Mouse (Mus musculus) embryonic facial prominence, embryonic 13.5 days (tissue): ENCODE data around the gene Rwdd2b. TPM values are rescaled to one million over a fixed set of nuclear protein-coding genes. Genes with fewer than 3 reads are reported as not detected.

Experiments used
- ATAC-seq: fragments of 200-750 bp; cut with Nextera tagmentation; 2 replicates; pipeline ENCODE4 v1.8.0; 2017; ENCODE audit warnings: low read depth; ENCODE audit not compliant: insufficient number of reproducible peaks, insufficient read depth, low FRiP score, low TSS enrichment
- H3K27ac ChIP-seq: fragments of 300-500 bp; sonication (generic); 2 replicates; pipeline ENCODE4 v1.5.1; 2015; ENCODE audit warnings: moderate library complexity, mild to moderate bottlenecking, inconsistent platforms
- H3K27me3 ChIP-seq: fragments of 300-500 bp; sonication (generic); 2 replicates; pipeline ENCODE4 v1.6.1; 2015; ENCODE audit warnings: mild to moderate bottlenecking, inconsistent platforms
- H3K36me3 ChIP-seq: fragments of 300-500 bp; sonication (generic); 2 replicates; pipeline ENCODE4 v1.6.1; 2015; ENCODE audit warnings: mild to moderate bottlenecking, inconsistent platforms
- H3K4me1 ChIP-seq: fragments of 300-500 bp; sonication (generic); 2 replicates; pipeline ENCODE4 v1.6.1; 2015; ENCODE audit warnings: inconsistent platforms
- H3K4me2 ChIP-seq: fragments of 300-500 bp; sonication (generic); 2 replicates; pipeline ENCODE4 v1.6.1; 2015; ENCODE audit warnings: moderate library complexity, mild to moderate bottlenecking, inconsistent platforms
- H3K4me3 ChIP-seq: fragments of 300-500 bp; sonication (generic); 2 replicates; pipeline ENCODE4 v1.5.1; 2015; ENCODE audit warnings: mild to moderate bottlenecking, inconsistent platforms
- H3K9ac ChIP-seq: fragments of 300-500 bp; sonication (generic); 2 replicates; pipeline ENCODE4 v1.6.1; 2015; ENCODE audit warnings: mild to moderate bottlenecking, inconsistent platforms
- H3K9me3 ChIP-seq: fragments of 300-500 bp; sonication (generic); 2 replicates; pipeline ENCODE4 v1.6.1; 2016; ENCODE audit warnings: inconsistent platforms
- WGBS: fragments of 180-500 bp; shearing (Covaris S2); methylation state at CpG from one replicate; pipeline ENCODE4 v1.1.7; 2015; ENCODE audit warnings: mixed read lengths; 5-methylcytosine and 5-hydroxymethylcytosine counted together
- polyA plus RNA-seq: library from polyadenylated mRNA; unstranded; fragments of >200 nt; fragmentation: Nextera tagmentation; extraction: Ambion mirVana; gene quantifications from 2 replicates; pipeline ENCODE4 v1.2.1, GENCODE M21; 2015

Gene Rwdd2b
- polyA plus RNA-seq, 1 experiment from 2014 or later, result 13.6 TPM

DNA sequence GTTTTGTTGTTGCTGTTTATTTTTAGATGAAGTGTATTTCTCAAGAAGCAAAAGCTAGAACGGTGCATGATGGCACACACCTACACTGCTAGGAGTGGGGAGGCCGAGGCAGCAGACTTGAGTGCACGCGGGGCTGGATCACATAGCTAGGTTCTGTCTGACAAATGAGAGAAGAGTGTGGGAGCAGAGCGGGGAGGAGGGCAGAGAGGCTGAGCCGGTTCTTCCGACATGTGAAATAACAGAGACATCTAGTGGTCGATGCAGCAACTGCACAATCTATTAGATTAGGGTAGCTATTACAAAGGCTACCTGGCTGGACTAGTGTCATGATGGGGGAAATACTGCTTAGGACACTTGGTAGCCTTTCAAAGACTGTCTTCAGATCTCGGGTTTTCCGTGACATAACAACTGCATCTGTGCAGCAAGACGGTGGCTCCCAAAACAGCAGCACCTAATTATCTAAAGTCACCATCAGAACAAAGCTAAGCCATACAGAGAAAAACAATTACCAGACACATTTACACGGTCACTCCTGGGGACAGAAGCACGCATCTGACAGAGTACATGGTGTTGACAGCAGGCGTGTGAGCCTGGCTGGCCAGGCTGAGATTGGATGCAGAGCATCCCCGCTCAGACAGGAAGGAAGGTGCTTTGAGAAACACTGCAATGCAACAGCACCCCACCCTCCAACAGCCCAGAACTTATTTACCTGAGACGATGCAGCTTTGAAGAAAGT is 46.4 kb downstream of the Rwdd2b start:
- WGBS, result 48% methylated on average over 16 of the region's 16 CpGs
- Histone ChIP-seq H3K4me1 (no peaks in the 10 kb centered on the region), H3K27ac (no peak overlapping the region), H3K36me3 (peaks cover 62% of the 10 kb centered on the region), H3K9me3 (no peaks in the 10 kb centered on the region), H3K9ac (no peak overlapping the region), H3K4me3 (no peak overlapping the region), H3K27me3 (no peaks in the 10 kb centered on the region), H3K4me2 (no peak overlapping the region)
- 0 out of 2 replicates have a peak, but pooled peaks have one; percentile 62 for ATAC-seq

DNA sequence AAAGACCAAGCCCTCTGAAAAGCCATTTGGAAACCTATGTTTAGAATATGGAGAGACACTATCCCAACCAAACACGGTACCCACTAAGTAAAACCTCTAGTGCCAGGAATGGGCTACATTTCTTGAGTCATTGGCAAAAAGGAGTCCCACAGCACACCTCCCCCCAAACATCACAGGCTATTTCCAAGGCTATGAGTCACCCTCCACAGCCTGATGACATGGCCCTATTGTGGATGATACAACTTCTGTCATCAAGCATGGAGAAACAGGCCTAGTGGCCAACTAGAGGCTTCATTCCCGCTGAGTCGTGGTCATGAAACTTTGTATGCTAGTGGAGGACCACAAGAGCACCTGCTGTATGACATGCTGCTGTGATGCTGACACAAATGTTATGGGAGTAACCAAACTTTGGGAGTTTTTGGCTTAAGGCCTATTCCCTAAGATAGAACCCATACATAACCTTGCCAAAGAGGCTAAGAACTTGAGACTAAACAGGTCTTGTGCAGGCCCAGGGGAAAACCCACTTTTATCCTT is 52.9 kb downstream of the Rwdd2b start:
- no peak overlapping the region for H3K27ac ChIP-seq
- H3K27me3 ChIP-seq, result no peaks in the 10 kb centered on the region
- H3K9ac ChIP-seq, result no peak overlapping the region
- WGBS, result 95% methylated on average over 3 of the region's 3 CpGs
- no peaks in the 10 kb centered on the region for H3K9me3 ChIP-seq
- no peak overlapping the region for H3K4me2 ChIP-seq
- ATAC-seq, result no peak
- H3K36me3 ChIP-seq, result peaks cover 57% of the 10 kb centered on the region
- no peaks in the 10 kb centered on the region for H3K4me1 ChIP-seq
- no peak overlapping the region for H3K4me3 ChIP-seq

DNA sequence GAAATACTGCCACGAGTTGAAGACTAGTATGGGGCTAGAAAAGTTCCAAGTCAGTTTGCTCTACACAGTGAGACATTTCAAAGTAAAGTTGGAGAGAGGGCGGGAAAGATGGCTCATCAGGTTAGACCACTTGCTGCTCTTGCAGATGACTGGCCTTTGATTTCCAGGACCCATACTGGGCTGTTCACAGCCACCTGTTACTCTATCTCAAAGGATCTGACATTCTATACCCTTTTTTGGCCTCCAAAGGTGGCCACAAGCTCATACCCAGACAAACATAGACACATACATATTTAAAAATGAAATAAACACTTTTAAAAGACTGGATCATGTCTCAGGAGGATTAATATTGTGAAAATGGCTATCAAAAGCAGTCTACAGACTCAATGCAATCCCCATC is 56.0 kb downstream of the Rwdd2b start:
- peaks cover 80% of the 10 kb centered on the region for H3K36me3 ChIP-seq
- H3K27ac ChIP-seq, result no peak overlapping the region
- H3K4me1 ChIP-seq, result no peaks in the 10 kb centered on the region
- WGBS, result 86% methylated on average over 2 of the region's 2 CpGs
- no peak overlapping the region for H3K9ac ChIP-seq
- no peak overlapping the region for H3K4me2 ChIP-seq
- no peak for ATAC-seq
- H3K27me3 ChIP-seq, result no peaks in the 10 kb centered on the region
- no peak overlapping the region for H3K4me3 ChIP-seq
- H3K9me3 ChIP-seq, result no peaks in the 10 kb centered on the region

Other genes with a start within 250 kb of the Rwdd2b start
- gene N6amt1, start 86.4 kb downstream of the Rwdd2b start, polyA plus RNA-seq, result 27.1 and 30.2 TPM in 2 replicates
- gene Ltn1, start 8.0 kb downstream of the Rwdd2b start, polyA plus RNA-seq, result 28.8 and 28.9 TPM in 2 replicates
- 55.4 and 57.1 TPM in 2 replicates for gene Usp16, start 14.1 kb upstream of the Rwdd2b start, polyA plus RNA-seq
- 439 and 470 TPM in 2 replicates for gene Cct8, start 55.3 kb upstream of the Rwdd2b start, polyA plus RNA-seq
- 0.15 TPM in 1 of 2 replicates, not detected in the other for gene Map3k7cl, start 112.8 kb upstream of the Rwdd2b start, polyA plus RNA-seq